ENCODE assay signal across 7 mouse cellular contexts in the genomic region with DNA sequence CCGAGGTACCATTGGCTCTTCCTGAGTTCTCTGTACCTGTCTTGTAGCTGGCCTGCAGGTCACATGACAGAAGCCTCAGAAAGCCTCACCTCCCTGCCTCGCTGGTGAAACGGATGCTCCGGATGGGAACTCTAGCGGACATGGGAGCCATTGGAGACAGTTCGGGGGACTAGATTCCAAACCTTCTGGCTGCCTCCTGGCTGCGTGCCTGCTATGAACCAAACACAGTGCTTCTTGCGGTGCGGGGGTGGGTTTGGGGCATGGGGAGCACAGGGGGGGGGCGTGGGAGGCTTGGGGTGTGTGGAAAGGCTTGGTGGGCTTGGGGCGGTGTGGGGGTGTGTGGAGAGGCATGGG.
DNase-seq lines count a peak whose midpoint lies in the region; ATAC-seq and TF ChIP-seq lines count a peak whose summit lies in the region.

No protein-coding gene starts in this region.

- 72% methylated on average over 11 of the region's 11 CpGs for WGBS in neural tube, embryonic 11.5 days
- 38% methylated on average over 11 of the region's 11 CpGs for WGBS in embryonic facial prominence, embryonic 15.5 days
- 34% methylated on average over 11 of the region's 11 CpGs for WGBS in stomach, postnatal 0 days

- ATAC-seq in neural tube, embryonic 11.5 days (ENCODE audit: insufficient read depth, low FRiP score, low TSS enrichment), result 0 out of 2 replicates have a peak, but pooled peaks have one; percentile 17
- no peak for ATAC-seq in embryonic facial prominence, embryonic 15.5 days (ENCODE audit: insufficient number of reproducible peaks, low FRiP score, low TSS enrichment, low read depth)
- ATAC-seq in stomach, postnatal 0 days (ENCODE audit: low FRiP score, low TSS enrichment), result no peak
- ATAC-seq in inflammation-experienced regulatory T-cells, adult 6 months, result no peak

- no peak overlapping the region for H3K4me3 ChIP-seq in neural tube, embryonic 11.5 days (ENCODE audit: low read depth, low read length)
- H3K4me3 ChIP-seq in embryonic facial prominence, embryonic 15.5 days (replicated peaks), result no peak overlapping the region
- no peak overlapping the region for H3K4me3 ChIP-seq in stomach, postnatal 0 days (ENCODE audit: low read depth, low read length)

- H3K4me2 ChIP-seq in neural tube, embryonic 11.5 days (ENCODE audit: low read depth), result no peak overlapping the region
- no peak overlapping the region for H3K4me2 ChIP-seq in embryonic facial prominence, embryonic 15.5 days (replicated peaks)
- no peak overlapping the region; the same call in 1 of the 2 replicates for H3K4me2 ChIP-seq in stomach, postnatal 0 days (replicated peaks; ENCODE audit: low read depth)

- H3K9ac ChIP-seq in neural tube, embryonic 11.5 days (ENCODE audit: low read length), result no peak overlapping the region
- H3K9ac ChIP-seq in embryonic facial prominence, embryonic 15.5 days, result no peak overlapping the region
- H3K9ac ChIP-seq in stomach, postnatal 0 days (ENCODE audit: low read length), result no peak overlapping the region

- no peaks in the 10 kb centered on the region for H3K36me3 ChIP-seq in neural tube, embryonic 11.5 days (ENCODE audit: control insufficient read depth, insufficient read depth, low read length)
- H3K36me3 ChIP-seq in embryonic facial prominence, embryonic 15.5 days, result no peaks in the 10 kb centered on the region
- no peaks in the 10 kb centered on the region for H3K36me3 ChIP-seq in stomach, postnatal 0 days (ENCODE audit: control insufficient read depth, insufficient read depth, low read length)

- no peak for DNase-seq in neural tube, embryonic 11.5 days (ENCODE audit: low spot score)
- DNase-seq in neural tube, embryonic 10.5 days (ENCODE audit: extremely low spot score, low spot score), result no peak
- peak; percentile 57 for DNase-seq in kidney, postnatal 10 days
- DNase-seq in stomach, postnatal 0 days (ENCODE audit: low spot score), result no peak
- DNase-seq in embryo, embryonic 11 days, result no peak

- TF ChIP-seq EP300 in stomach, postnatal 0 days (optimal IDR thresholded peaks at IDR 0.05), result no peak

- H3K4me1 ChIP-seq in neural tube, embryonic 11.5 days (ENCODE audit: control insufficient read depth, insufficient read depth, low read length), result peaks cover 9% of the 10 kb centered on the region; the same call in 1 of the 2 replicates
- peaks cover 42% of the 10 kb centered on the region for H3K4me1 ChIP-seq in embryonic facial prominence, embryonic 15.5 days
- H3K4me1 ChIP-seq in stomach, postnatal 0 days (replicated peaks; ENCODE audit: control insufficient read depth, insufficient read depth), result peaks cover 17% of the 10 kb centered on the region

- H3K27ac ChIP-seq in neural tube, embryonic 11.5 days (ENCODE audit: low read depth, low read length), result no peak overlapping the region
- H3K27ac ChIP-seq in embryonic facial prominence, embryonic 15.5 days (replicated peaks), result peak overlapping the region; percentile 75
- peak overlapping the region; percentile 79 for H3K27ac ChIP-seq in stomach, postnatal 0 days (replicated peaks)

- H3K27me3 ChIP-seq in neural tube, embryonic 11.5 days (ENCODE audit: control insufficient read depth, insufficient read depth, low read length), result no peaks in the 10 kb centered on the region
- H3K27me3 ChIP-seq in embryonic facial prominence, embryonic 15.5 days, result no peaks in the 10 kb centered on the region
- no peaks in the 10 kb centered on the region for H3K27me3 ChIP-seq in stomach, postnatal 0 days (ENCODE audit: control insufficient read depth, insufficient read depth, low read length)

- no peaks in the 10 kb centered on the region for H3K9me3 ChIP-seq in neural tube, embryonic 11.5 days (ENCODE audit: control insufficient read depth, low read length)
- H3K9me3 ChIP-seq in embryonic facial prominence, embryonic 15.5 days (replicated peaks), result no peaks in the 10 kb centered on the region
- no peaks in the 10 kb centered on the region for H3K9me3 ChIP-seq in stomach, postnatal 0 days (ENCODE audit: control insufficient read depth, low read length)

- no peak for TF ChIP-seq CTCF in stomach, postnatal 0 days (IDR thresholded peaks at IDR 0.05; ENCODE audit: low read depth)
